Mouse (Mus musculus): ENCODE data around the gene Txn1. TPM values are rescaled to one million over a fixed set of nuclear protein-coding genes. Genes with fewer than 3 reads are reported as not detected.

The Txn1 gene
- total RNA-seq (2021): 100 to 1,000 TPM; 234 to 247 TPM
- long read RNA-seq, experiment 1, transcript Txn1-201 (5 exons, 1,051 nt): major isoform, 167 of 198 reads
- long read RNA-seq, experiment 1, partial matches to known transcripts: 7 of 198 reads
- long read RNA-seq, experiment 1, other reads (novel, unspliced or antisense): 24 of 198 reads
- long read RNA-seq, experiment 2, transcript Txn1-201 (5 exons, 1,051 nt): major isoform, 127 of 136 reads
- long read RNA-seq, experiment 2, partial matches to known transcripts: 2 of 136 reads
- long read RNA-seq, experiment 2, other reads (novel, unspliced or antisense): 7 of 136 reads

DNA sequence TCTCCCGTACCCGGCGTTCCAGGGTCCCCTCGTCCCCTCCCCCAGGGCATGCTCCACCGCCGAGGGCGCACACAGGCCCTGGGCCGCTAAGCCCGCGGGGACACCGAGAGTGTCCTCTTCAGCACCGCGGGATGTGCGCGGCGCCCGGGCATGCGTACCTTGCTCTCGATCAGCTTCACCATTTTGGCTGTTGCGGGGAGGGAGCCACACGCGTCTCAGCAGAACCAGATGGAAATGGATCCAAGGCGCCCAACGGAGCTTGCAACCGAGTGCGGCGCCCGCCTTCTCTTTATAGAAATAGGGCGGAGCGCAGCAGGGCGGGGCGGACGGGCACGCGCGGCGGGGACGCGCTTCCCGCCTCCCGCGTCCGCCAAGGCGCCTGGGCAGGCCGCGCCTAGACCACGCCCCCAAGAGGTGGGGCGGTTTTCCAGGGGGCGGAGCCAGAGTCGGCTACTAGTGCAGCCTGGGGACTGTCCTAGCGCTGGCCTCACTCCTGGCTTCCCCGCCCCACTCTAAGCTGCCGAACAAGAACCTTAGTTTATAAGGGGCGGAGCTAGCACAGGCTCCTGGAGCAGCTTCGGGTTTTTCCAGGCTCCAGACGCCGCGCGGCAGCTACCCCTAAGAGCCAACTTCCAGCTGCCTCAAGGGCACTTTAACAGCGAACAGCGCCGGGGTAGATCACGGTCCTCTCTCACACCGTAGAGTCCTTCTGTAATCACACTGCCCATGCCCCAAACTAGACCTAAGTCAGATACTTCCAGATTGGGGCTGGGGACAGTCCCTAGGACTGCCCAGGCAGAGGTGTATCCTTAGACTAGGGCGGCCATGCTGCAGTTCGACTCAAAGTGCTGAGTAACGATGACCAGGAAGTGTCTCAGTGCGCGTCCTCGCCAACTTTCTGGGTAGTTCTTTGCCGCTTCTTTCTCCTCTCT lies at the start of gene Txn1:
Gene Txn1 (minus strand): TSS at position 383 of the 932 bp plus-strand sequence.
- peak; percentile 99 for DNase-seq

DNA sequence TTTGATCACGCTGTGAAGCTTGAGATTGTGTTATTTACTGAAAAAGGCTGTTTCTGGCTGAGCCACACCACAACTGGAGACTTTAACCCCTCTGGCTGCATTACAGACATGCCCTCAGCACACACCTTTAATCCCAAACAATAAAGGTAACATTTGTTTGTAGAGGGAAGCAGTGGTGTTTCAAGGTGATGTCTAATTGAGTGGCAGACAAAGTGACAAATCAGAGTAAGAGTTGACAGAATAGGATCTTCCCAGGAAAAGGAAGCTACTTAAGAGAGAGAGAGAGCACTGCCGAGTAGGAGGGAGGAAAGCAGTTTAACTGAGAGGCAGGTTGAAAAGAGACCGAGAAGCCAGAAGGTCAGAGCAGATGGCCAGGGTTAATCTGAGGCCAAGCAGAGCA lies 47.3 kb upstream of the Txn1 start:
- no peak for DNase-seq

DNA sequence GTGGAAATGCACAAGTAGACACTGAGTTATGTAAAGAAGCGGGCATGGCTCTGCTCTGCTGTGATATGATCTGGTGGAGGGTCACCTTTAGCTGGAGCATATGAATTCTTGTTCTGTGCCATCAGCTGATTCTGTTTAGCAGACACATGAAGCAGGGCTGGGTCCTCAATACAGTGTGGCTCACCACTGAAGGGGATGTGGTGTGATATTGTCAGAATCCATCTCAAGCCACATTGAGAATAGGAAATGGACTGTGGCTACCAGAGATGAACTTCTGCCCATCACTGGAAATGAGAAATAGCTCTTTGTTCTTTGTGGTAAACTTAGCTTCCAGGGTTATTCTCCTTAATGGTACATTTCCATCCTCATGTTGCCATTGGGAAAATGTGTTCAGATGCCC lies 35.2 kb upstream of the Txn1 start:
- no peak for DNase-seq

DNA sequence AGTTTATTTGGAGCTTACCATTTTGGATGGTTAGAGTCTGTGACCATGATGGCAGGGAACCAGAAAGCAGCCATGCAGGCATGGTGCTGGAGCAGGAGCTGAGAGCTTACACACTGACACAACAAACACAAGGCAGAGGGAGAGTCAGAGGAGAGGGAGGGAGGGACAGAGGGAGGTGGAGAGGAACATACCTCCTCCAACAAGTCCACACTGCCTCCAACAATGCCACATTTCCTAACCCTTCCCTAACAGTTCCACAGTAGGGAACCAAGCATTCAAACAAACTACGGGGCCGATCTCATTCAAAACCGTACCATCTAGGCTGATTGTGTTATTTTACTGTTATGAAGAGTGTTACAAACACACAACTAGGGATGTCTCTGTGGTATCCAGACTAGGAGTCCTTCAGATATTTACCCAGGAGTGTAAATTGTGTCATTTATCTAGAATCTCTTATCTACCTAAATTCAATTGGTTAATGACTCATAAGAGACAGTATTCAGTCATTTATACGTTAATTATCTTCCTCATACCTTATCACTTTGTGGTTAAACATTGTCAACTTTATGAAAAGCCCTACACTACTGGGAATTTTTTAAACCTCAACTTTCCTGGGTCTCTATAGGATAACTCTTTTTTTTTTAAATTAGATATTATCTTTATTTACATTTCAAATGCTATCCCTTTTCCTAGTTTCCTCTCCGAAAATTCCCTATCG lies 18.3 kb upstream of the Txn1 start:
- DNase-seq: no peak

DNA sequence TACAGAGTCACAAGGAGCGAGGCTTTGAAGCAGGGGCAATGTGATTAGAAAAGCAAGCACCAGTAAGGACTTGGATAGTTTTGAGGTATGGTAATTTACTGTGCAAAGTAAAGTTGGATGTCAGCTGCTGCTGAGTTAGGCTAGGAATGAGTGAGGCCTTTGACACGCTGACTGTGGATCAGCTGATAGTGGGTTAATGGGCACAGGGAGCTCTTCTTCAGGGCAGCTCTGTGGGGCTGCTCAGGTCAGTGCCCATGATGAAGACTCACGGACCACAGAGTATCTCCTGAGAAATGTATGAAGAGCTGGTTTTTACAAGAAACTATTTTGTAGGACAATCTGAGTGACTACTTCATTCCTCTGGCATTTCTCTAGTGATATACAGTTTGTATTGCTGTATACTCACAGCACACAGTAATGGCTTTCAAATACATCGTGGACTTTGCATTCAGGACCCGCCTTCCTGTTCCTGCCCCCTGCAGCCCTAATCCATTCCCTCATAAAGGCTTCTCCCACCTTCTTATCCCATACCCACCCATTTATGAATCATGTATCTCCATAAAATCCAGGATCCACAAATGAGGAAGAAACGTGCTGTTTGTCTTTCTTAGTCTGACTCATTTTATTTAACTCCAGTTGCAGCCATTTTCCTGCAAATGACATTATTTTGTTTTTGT lies 17.5 kb upstream of the Txn1 start:
- DNase-seq: no peak

DNA sequence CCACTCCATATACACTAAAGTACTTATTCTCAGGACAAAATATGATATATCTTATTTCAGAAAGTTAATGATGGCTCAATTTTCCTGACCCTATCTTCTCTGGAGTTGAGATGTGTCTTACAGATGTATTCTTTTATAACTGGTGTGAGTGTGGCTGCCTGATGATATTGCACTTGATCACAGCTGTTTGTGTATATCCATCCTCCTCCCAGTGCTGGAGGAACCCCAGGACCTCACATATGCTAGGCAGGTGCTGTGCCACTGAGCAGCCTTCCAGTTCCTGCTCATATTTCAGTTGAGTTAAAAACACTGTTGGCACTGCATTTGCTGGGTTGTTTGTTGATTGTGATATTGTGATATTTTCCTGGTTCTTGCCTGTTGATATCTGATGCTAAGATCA lies 14.1 kb upstream of the Txn1 start:
- DNase-seq: no peak

DNA sequence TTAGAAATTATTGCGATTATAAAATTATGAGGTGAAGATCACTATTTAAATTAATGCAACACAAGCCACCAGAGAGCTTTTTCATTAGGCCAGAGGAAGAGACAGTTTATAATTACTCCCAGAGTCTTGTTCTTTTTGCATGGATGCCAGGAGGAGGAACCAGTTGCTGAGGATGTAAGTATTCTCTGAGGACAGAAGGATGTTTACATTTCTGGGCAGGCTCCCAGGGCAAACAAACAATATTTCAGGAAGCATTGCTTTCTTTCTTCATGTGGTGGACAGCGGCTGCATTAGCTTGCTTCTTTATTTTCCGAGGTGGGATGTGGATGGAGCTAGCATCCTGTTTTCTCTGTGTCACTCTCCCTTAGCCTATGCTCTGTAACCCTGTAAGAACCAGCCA lies 11.0 kb upstream of the Txn1 start:
- DNase-seq: no peak

DNA sequence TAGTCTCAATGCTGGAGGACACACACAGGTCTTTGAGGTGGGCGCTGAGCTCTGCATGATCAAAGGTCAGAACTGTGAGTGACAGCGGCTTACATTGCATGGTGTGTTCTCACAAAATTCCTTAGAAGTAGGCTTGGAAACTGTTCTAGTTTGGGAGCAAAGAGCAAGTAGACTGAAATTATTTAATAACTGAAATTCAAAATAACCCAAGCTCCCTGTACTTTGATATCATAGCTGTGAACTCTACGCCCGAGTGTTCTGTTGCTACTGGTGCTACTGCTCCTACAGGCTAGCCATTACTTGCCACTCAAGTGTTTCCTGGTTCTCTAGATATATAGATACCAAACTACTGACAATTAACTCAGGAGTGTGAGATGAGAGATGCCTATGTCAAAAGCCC lies 9.3 kb upstream of the Txn1 start:
- no peak for DNase-seq

DNA sequence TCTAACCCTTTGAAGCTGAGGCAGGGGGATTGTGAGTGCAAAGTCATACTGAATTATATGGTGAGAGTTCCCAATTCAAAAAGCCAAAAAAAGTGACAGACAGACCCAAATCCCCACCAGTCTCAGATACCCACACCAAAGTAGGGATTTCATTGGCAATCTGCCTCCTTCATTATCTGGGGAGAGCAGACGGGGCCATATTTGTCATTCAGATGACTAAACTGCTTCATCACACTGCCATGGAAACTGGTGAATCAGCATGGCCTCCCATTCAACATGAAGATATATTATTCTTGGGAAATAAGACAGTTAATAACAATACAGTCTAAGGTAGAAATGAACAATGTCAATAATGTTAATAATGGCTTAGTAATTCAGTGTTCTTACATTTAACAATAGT lies 7.9 kb upstream of the Txn1 start:
- DNase-seq: peak; percentile 30

DNA sequence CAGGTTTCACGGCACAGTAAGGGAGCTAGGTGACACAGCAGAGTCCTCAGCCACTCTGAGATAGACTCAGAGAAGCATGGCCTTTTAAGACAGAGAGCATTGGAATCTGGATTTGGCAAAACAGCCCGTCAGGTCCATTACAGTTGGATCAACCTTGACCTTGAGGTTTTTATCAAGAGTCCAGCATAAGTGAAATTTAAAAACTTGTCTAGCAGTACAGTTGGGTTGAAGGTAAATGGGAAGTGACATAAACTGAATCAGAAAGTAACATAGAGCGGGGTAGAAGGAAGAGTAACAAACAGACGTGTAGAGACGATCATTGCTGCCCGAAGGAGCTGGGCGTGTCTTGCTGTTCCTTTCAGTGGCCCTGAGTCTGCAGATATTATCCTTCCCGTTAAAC lies 2.8 kb upstream of the Txn1 start:
- no peak for DNase-seq

DNA sequence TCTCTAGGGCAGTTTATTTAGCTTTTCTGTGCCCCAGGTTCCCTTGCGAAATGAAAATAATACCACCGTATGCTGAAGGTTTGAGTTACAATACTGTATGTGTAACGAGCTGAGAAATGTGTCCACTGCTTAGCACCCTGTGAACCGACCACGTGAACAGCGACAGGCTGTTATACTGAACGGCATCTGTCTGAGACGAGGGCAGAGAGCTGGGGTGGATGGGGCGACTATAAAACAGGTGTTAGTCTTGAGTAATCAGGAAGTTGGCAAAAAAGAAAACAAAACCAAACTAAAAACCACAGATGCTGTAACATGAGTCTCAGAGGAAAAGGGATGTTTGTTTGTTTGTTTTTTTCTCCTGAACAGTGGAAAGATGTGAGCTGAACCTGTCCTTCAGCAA lies 1.9 kb upstream of the Txn1 start:
- no peak for DNase-seq

DNA sequence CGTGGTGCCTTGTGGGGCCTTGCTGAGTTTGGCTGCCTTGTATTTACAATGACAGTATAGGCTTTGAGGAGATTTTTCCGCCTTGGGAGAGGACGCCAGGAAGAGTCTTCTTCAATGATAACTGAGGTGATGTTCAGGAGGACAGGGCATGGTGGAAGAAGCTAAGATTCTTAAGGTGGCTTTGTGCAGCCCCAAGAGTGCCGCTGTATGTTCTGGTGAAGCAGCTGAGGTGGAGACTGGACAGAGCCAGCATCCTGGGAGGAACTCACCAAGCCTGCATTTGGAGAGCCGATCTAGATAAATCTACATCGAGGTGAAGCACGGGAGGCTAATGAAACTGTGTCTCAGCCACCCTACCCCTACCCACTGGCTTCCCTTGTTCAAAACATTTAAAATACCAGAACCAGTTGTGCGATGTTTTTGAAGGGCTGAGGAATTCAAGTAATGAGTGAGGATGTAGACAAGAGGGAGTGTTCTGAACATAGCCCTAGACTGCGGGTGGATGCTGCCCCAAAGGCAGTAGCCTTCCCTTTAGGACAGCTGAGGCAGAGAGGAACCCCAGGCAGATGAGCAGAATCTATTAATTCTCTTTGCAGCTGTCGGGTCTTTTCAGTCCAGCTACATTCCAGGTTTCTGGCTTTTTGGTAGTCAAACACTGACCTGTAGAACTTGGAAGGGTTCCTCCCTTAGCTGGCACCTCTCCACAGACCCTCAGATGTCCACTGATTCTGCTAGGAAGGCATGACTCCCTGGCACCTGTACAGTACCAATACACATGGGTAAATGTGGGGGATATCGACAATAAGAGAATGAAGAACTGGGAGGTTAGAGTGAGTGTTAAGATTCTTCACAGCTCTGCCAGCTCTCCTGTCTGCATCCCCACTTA lies 1.2 kb upstream of the Txn1 start:
- DNase-seq: peak; percentile 23

DNA sequence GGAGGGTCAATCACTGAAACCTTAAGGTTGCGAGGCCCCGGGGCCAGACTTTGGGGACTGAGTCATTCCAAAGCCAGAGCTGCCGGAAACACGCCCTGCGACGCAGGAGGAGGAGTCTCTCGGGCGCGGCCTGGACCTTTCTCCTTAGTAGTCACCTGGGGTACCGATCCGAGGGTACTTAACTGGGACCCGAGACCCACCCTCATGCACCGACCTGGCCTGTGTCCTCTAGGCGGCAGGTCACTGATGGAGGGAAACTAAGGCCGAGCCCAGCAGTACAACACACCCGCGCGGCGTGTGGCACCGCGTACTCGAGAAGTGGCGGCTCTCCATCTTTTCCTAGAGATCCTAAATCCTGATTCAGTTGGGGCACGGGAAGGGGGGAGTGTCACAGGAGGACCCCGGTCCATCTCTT lies 660 bp downstream of the Txn1 start:
- peak; percentile 85 for DNase-seq

DNA sequence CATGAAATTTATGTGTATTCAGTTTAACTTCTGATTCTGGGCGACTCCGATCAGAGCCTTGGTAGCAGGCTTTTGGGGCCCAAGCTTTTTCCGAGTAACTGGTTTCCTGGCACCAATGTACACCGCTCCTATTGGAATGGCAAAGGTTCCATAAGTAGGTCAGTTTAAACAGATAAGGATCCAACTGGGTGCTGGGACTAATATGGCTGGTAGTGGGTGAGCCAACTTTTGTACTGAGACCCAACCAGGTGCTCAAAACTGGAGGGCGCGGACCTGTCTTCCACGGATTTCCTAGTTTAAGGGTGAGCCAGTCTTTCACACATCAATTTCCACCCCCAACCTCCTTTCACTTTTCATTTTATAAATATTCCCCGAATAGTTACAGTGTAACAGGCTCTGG lies 1.2 kb downstream of the Txn1 start:
- DNase-seq: no peak

DNA sequence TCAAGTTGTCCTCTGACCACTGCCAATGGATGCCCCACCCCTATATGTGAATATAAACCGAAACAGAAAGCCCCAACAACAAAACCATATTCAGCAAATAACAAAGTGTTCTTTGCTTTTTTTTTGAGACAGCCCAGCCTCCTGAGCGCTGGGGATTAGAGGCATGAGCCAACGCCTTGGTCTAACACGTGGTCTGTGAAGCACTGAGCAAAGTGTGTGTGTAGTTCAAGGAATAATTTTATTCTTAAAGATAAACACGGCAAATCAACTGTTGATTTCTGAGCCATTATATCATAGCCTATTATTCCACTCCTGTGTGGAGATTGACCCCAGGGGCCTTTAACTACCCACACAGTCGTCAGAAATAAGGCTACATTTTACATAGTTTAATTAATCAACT lies 1.6 kb downstream of the Txn1 start:
- DNase-seq: no peak

DNA sequence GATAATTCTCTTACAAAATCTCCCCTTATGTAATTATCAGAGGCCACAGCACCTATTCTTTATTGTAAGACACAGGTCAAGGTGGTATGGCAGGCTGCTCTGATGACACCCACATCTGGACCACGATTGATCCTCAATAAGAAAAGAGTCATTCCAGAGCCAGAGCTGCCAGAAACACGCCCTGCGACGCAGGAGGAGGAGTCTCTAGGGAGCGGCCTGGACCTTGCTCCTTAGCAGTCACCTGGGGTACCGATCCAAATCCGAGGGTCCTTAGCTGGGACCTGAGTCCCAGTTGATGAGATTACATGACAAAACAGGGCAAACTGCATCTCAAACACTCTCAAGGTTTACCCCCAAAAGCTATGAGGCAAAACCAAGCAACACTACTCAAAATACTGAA lies 2.4 kb downstream of the Txn1 start:
- DNase-seq: no peak

DNA sequence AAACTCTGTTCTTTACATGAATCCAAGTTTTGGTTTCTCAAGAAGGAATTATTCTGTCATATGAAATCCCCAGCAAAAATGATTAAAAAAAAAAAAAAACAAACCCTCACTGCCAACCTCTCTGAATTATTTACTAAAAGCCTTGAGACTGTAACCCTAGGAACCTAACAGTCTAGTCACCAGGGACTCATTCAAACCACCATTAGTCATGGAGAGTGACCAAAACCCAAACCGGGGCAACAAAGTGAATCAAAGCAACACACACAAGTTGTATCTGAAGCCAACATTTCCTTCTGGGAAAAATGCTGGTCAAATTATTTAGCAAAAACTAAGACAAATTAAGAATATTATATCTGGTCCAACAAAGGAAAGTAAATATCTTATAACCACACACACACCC lies 3.3 kb downstream of the Txn1 start:
- DNase-seq: no peak

DNA sequence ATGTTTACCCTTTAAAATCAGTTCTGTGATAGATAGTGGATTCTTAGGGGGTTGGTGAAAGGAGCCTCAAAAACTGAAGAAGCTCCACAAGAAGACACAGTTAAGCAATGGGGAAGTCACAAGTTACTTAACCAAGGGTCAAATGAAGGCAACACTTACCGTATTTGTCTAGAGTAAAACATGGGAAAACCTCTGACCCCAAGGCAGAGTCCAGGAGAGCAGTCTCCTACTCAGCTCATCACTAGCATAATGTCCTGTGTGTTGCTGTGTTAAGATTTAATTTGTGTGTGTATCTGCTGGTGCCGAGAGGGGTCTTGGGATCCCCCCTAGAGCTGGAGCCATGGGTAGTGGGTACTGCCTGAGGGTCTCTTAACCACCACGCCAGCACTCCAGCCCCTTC lies 3.8 kb downstream of the Txn1 start:
- DNase-seq: no peak

DNA sequence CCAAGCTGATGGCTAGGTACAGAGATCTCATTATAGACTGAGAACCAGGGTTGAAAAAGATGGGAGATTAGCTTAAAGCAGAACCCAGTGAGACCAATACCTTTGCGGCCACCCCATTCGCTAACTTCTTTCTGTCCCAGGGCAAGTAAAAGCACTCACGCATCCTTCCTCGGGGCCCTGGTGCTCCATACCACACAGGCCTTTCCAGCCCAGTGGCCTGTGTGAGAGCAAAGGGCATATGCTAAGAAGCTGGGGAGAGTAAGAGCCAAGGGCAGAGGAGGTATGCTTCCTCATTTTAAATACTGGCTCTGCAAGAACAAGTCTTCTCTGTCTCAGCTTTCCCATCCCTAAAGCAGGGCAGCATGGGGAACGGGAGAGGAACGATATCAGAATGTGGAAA lies 6.3 kb downstream of the Txn1 start:
- no peak for DNase-seq

DNA sequence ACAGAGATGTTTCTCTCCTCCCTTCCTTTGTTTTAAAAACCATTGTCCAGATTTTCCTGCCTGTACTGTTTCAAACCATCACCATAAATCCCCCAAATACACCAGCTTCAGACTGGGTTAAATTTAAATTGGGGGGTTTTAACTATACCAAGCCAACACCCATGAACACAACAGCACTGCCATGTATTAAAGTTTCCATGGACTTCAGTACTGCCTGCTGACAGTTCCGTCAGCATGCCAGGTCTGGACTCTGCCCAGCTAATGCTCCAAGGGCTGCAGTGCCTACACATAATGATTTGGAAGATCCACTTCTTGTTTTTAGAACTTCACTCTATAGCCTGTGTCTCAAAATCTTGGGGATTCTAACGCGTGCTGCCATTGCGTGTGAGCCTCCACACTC lies 8.7 kb downstream of the Txn1 start:
- DNase-seq: no peak

DNA sequence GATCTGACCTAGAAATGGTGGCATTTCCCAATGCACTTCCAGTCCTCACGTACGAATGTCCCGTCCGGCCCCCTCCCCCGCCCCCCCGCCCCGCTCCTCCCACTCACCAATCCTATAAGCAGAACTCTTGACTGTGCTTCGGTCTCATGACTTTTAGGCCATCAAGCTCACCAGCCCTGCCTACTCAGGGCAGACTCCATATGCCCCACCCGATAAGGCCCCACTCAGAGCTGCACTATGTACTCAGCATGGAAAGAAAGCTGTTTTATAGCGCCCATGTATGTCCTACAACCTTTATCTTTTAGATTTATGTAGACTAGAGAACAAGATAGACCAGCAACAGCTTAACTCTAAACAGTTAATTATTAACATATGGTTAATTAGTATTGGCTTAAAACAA lies 9.2 kb downstream of the Txn1 start:
- DNase-seq: no peak
